Mouse (Mus musculus): Measurements from ENCODE around the gene Eral1.

Eral1 gene

GRCm38 (mm10) chr11:78079961-78080921 is at the start of gene Eral1:
Gene Eral1 (minus strand): TSS chr11:78080383.
- peak; percentile 87 for DNase-seq (ENCODE audit: low read depth)

- no peak for DNase-seq (ENCODE audit: low read depth)
Observed at GRCm38 (mm10) chr11:78129458-78129857, 49.3 kb upstream of the Eral1 start.

DNA sequence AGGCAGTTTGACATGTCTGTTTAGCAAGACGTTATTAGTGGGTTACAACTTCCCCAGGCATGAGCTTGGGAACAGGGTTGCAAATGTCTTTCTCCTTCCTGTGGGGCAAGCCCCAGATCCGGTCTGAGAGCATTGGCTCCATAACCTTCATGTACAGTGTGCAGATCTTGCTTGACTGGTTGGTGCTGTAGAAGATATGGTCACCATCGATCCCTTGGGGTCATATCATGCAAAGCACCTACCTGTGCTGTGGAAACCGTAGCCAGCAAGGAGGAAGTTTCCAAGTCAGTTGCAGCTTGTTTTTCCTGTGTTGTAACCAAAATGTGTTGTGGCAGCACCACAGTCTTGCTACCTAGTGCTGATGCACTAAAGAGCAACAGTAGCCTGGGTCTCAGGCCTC is 46.6 kb upstream of the Eral1 start:
- no peak for DNase-seq (ENCODE audit: low read depth)

GRCm38 (mm10) chr11:78125691-78126090 is 45.5 kb upstream of the Eral1 start:
- no peak for DNase-seq (ENCODE audit: low read depth)

- DNase-seq (ENCODE audit: low read depth) = no peak
Observed at GRCm38 (mm10) chr11:78123782-78124181, 43.6 kb upstream of the Eral1 start.

GRCm38 (mm10) chr11:78122815-78123214 is 42.6 kb upstream of the Eral1 start:
- no peak for DNase-seq (ENCODE audit: low read depth)

GRCm38 (mm10) chr11:78121176-78121575 is 41.0 kb upstream of the Eral1 start:
- DNase-seq (ENCODE audit: low read depth) = no peak

DNA sequence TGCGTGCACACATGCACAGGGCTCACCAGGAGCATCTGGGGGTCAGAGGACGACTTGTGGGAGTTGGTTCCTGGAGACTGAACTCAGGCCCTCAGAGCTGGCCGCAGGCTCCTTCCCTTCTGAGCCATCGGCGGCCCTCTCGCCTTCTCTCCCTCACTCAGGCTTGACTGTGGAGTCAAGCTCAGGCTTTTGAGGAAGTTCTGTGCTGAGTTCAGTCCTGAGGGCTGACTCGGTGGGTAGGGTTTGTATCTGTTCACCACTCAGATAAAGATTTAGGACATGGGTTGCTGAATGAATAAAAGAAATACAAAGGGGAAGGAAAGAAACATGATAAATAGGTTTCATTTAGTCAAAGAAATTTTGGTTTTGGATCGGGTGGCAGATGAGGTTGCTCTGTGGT is 39.7 kb upstream of the Eral1 start:
- no peak for DNase-seq (ENCODE audit: low read depth)

DNA sequence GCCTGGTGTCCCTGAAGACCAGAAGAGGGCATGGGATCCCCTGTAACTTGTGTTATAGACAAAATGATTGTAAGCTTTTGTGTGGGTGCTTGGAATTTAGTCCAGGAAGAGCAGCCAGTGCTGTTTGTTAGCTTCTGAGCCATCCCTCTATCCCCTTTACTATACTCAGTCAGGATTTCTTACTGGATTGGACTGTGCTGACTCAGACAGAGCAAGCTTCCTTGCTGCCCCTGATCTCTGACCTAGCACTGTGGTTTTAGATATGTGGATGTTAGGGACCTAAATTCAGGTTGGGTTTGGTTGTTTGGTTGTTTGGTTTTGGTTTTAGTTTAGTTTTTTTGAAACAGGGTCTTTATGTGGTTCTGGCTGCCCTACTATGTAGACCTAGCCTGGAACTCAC is 38.3 kb upstream of the Eral1 start:
- no peak for DNase-seq (ENCODE audit: low read depth)

DNA sequence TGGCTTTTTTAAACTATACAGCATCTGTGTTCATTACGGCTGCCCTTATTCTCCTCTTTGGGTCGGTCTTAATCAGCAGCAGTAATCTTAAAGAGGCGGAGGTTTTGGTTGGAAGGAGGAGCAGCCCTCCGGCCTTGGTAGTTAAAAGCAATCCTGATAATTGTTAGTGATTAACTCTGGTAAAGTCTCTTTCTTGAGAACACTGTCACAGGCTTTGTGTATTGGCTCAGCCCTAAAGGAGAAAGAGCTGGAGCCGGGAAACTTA is 35.9 kb upstream of the Eral1 start:
- DNase-seq (ENCODE audit: low read depth) = no peak

- DNase-seq (ENCODE audit: low read depth) = peak; percentile 93
Observed at GRCm38 (mm10) chr11:78115367-78116145, 35.4 kb upstream of the Eral1 start.

DNA sequence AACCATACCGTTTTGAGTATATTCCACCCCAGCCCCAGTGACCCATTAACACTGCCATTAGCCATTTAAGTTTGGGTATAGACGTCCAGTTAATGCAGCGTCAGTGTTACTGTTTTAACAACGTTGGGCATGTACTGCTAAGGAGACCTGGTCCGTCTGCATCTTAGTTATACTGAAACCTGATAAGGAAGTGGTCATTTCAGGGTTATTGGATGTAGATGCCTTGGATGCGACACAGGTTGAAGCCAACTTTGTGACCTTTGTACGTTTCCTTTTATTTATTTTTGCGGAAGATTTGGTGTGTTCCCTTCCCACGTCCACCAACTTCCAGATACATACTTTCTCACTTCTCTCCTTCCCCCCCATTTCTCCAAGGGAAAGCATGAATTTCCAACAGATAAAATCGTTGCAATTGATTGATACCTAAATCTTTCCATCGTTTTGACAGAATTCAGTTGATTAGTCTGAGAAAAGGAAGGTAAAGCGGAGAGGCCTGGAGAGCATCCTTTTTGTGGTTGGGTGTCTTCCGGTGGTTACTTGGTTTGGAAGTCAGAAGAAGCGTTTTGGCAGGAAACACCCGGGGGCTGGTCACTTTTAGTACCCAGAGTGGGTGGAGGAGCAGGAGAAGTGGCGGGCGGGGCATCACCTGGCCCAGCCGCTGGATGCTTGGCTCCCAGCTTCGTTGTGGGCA is 34.6 kb upstream of the Eral1 start:
- DNase-seq (ENCODE audit: low read depth) = no peak

DNA sequence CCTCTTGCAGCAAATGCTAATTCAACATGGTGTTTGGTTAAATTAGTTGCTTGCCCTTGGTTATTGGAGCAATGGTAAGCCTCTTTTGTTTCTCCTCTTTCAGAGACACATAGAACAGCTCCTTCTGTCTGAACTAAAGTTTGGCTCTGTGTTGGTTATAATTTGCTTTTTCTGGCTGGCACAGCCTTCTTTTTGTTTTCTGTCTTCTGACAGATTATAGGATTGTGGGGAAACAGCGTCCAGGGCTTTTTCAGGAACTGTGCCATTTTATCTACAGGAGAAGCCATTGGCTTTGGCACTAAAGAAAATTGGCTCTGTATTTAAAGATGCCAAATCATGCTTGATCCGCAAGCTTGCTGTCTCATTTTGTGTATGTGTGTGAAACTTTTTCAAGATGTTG is 33.4 kb upstream of the Eral1 start:
- no peak for DNase-seq (ENCODE audit: low read depth)

- no peak for DNase-seq (ENCODE audit: low read depth)
Observed at GRCm38 (mm10) chr11:78104501-78104900, 24.3 kb upstream of the Eral1 start.

DNA sequence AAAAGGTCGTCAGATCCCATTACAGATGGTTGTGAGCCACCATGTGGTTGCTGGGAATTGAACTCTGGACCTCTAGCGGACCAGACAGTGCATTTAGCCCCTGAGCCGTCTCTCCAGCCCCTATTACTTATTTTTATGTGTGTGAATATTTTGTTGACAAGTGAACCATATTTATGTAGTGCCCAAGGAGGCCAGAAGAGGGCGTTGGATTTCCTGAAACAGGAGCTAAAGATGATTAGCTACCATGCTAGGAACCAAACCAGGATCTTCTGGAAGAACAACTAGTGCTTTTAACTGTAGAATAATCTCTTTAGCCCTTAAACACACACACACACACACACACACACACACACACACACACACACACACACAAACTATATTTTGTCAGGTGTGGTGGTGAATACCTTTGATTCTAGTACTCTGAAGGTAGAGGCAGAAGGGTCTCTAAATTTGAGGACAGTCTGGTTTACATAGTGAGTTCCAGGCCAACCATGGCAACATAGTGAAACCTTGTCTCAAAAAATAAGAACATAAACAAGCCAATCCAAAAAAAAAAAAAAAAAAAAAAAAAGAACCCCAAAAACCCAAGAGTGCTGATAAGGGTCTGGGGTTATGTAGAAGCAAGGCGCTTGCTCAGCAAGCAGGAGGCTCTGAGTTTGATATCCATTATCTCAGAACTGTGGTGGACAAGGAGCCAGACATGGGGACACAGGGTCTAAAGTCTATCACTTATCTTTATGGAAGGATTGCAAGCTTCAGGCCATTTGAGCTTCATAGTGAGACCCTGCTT is 23.0 kb upstream of the Eral1 start:
- no peak for DNase-seq (ENCODE audit: low read depth)

- no peak for DNase-seq (ENCODE audit: low read depth)
Observed at GRCm38 (mm10) chr11:78102142-78102541, 22.0 kb upstream of the Eral1 start.

GRCm38 (mm10) chr11:78100746-78101145 is 20.6 kb upstream of the Eral1 start:
- no peak for DNase-seq (ENCODE audit: low read depth)

GRCm38 (mm10) chr11:78097077-78097476 is 16.9 kb upstream of the Eral1 start:
- DNase-seq (ENCODE audit: low read depth) = no peak

DNA sequence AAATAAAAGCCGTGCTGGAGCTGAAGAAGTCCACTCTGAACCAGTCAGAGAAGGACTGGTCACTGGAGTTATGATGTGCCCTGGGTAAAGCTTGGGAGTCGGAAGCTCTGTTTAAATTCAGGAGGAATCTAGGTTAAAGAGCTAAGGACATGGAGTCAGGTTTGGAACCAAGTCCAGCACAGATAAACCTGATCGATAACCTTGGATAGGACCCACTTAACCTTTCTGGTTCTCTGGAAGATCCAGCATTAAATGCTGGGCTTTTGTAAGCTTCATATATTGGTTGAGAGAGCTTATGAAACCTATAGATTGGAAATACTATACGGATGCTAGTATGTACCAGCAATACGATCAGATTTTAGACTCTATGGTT is 14.9 kb upstream of the Eral1 start:
- no peak for DNase-seq (ENCODE audit: low read depth)

DNA sequence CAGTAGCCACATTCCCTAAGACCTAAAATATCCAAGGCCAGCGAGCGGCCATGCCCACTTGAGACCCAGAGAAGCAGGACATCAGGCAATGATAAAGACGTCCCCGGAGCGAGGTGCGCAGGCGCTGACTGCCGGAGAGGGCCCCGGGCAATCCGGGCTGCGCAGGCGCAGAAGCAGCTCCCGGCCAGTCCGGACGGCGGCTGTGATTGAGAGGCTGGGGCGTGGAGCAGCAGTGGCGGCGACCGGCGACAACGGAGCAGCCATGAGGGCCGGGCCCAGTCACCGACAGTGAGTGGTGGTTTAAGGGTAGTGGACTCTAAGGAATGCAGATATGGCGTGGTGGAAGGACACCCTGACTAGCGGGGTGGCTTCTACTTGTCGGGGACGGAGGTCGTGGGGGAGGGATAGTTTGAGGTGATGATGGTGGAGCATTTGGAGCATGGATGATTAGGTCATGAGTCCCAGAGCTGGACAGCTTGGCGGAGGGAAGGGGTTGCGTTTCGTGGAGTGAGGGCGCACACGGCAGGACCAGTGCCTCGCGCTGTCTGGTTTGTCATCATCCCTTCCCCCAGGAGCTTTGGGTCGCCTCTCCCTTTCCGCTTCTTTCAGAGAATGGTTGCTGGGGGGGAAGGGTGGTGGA is 14.4 kb upstream of the Eral1 start, which contains the start of gene Fam222b:
Fam222b (plus strand) TSS at position 157 of the 640 bp plus-strand sequence.
- DNase-seq (ENCODE audit: low read depth) = peak; percentile 84

GRCm38 (mm10) chr11:78094137-78094503 is 13.9 kb upstream of the Eral1 start:
- no peak for DNase-seq (ENCODE audit: low read depth)
